ENCODE assay signal across 7 mouse cellular contexts in genomic region chr2:24918930-24919838, GRCm38 (mm10). TPM values are rescaled to one million over a fixed set of nuclear protein-coding genes. Genes with fewer than 3 reads are reported as not detected.
DNase-seq lines count a peak whose midpoint lies in the region; ATAC-seq lines count a peak whose summit lies in the region.

Gene Ehmt1 (minus strand): TSS chr2:24919614.

- WGBS in embryonic facial prominence, embryonic 10.5 days, result under 1% methylated on average over 112 of the region's 112 CpGs
- under 1% methylated on average over 108 of the region's 112 CpGs for WGBS in limb, embryonic 10.5 days
- WGBS in midbrain, embryonic 13.5 days, result under 1% methylated on average over 108 of the region's 112 CpGs

- DNase-seq in adrenal gland, postnatal 10 days, result peak; percentile 97
- DNase-seq in embryonic facial prominence, embryonic 10.5 days (ENCODE audit: low spot score), result peak; percentile 96
- peak; percentile 94 for DNase-seq in kidney, adult 11 months
- DNase-seq in limb, embryonic 10.5 days (ENCODE audit: low spot score), result peak; percentile 95
- peak; percentile 92 for DNase-seq in spleen, adult 12 weeks (ENCODE audit: low spot score)

- peak within 1 kb of the TSS; percentile 96 for H3K4me3 ChIP-seq in embryonic facial prominence, embryonic 10.5 days
- peak within 1 kb of the TSS; percentile 94 for H3K4me3 ChIP-seq in limb, embryonic 10.5 days
- H3K4me3 ChIP-seq in midbrain, embryonic 13.5 days (replicated peaks), result peak within 1 kb of the TSS; percentile 89

- peaks cover 12% of the 10 kb centered on the region for H3K36me3 ChIP-seq in embryonic facial prominence, embryonic 10.5 days (replicated peaks)
- H3K36me3 ChIP-seq in limb, embryonic 10.5 days, result peaks cover 11% of the 10 kb centered on the region
- no peaks in the 10 kb centered on the region for H3K36me3 ChIP-seq in midbrain, embryonic 13.5 days

- peak within 1 kb of the TSS; percentile 73 for H3K4me2 ChIP-seq in midbrain, embryonic 13.5 days (replicated peaks)

- H3K4me1 ChIP-seq in embryonic facial prominence, embryonic 10.5 days, result peaks cover 10% of the 10 kb centered on the region
- H3K4me1 ChIP-seq in limb, embryonic 10.5 days, result peaks cover 11% of the 10 kb centered on the region
- H3K4me1 ChIP-seq in midbrain, embryonic 13.5 days (replicated peaks), result peaks cover 16% of the 10 kb centered on the region

- H3K9ac ChIP-seq in midbrain, embryonic 13.5 days (replicated peaks), result peak within 1 kb of the TSS; percentile 97

- peak; percentile 94 for ATAC-seq in granulocyte monocyte progenitor cell, adult 5-6 weeks (replicated peaks; ENCODE audit: poor library complexity, severe bottlenecking)
- peak; percentile 99 for ATAC-seq in midbrain, embryonic 13.5 days

- no peaks in the 10 kb centered on the region for H3K9me3 ChIP-seq in embryonic facial prominence, embryonic 10.5 days
- H3K9me3 ChIP-seq in limb, embryonic 10.5 days (replicated peaks), result no peaks in the 10 kb centered on the region
- H3K9me3 ChIP-seq in midbrain, embryonic 13.5 days, result no peaks in the 10 kb centered on the region

- peak within 1 kb of the TSS; percentile 99 for H3K27ac ChIP-seq in embryonic facial prominence, embryonic 10.5 days (replicated peaks)
- H3K27ac ChIP-seq in limb, embryonic 10.5 days, result peak within 1 kb of the TSS; percentile 99
- peak within 1 kb of the TSS; percentile 98 for H3K27ac ChIP-seq in midbrain, embryonic 13.5 days

- H3K27me3 ChIP-seq in embryonic facial prominence, embryonic 10.5 days (replicated peaks; ENCODE audit: low read depth, poor library complexity, severe bottlenecking), result no peaks in the 10 kb centered on the region
- H3K27me3 ChIP-seq in limb, embryonic 10.5 days (ENCODE audit: low read depth, poor library complexity, severe bottlenecking), result no peaks in the 10 kb centered on the region
- H3K27me3 ChIP-seq in midbrain, embryonic 13.5 days, result no peaks in the 10 kb centered on the region

RNA-seq across cellular contexts. Expression of gene Ehmt1, which starts in this region (rescaled TPM):
- 10 to 100 TPM; 54.1 to 75.4 TPM for total RNA-seq in adrenal gland, postnatal 10 days (2021)
- polyA plus RNA-seq in embryonic facial prominence, embryonic 10.5 days (2016; fragmentation: Nextera tagmentation; extraction: Ambion mirVana), result 157 and 163 TPM in 2 replicates
- total RNA-seq in granulocyte monocyte progenitor cell, adult 5-6 weeks (2014; fragmentation: Nextera tagmentation), result 61.9 and 82.0 TPM in 2 replicates
- 91.2 and 105 TPM in 2 replicates for total RNA-seq in granulocyte monocyte progenitor cell, adult 5-6 weeks (2017)
- polyA plus RNA-seq in limb, embryonic 10.5 days (2016; fragmentation: Nextera tagmentation; extraction: Ambion mirVana), result 136 and 152 TPM in 2 replicates
- polyA plus RNA-seq in midbrain, embryonic 13.5 days (2015; fragmentation: Nextera tagmentation; extraction: Ambion mirVana), result 139 and 146 TPM in 2 replicates

Comparison
In these comparisons a context has a peak if more than half of its experiments do, and no peak if none do; other contexts are left out.
1. Peak in every context shown above with its lines: DNase-seq, ATAC-seq, H3K4me3 ChIP-seq and H3K27ac ChIP-seq.